Mouse (Mus musculus) ovary, adult 10 weeks (tissue): ENCODE data around the gene Cycs. TPM values are rescaled to one million over a fixed set of nuclear protein-coding genes. Genes with fewer than 3 reads are reported as not detected.

ENCODE experiments used
- polyA plus RNA-seq: library from polyadenylated mRNA; stranded (reverse); fragments of 350-450 nt; fragmentation: Illumina TruSeq; extraction: RNeasy Lipid Tissue Mini Kit (QIAGEN cat#74804); gene quantifications from one replicate; pipeline ENCODE4 v1.2.3, GENCODE M21; 2014

Gene Cycs
- 141 TPM for polyA plus RNA-seq

DNA sequence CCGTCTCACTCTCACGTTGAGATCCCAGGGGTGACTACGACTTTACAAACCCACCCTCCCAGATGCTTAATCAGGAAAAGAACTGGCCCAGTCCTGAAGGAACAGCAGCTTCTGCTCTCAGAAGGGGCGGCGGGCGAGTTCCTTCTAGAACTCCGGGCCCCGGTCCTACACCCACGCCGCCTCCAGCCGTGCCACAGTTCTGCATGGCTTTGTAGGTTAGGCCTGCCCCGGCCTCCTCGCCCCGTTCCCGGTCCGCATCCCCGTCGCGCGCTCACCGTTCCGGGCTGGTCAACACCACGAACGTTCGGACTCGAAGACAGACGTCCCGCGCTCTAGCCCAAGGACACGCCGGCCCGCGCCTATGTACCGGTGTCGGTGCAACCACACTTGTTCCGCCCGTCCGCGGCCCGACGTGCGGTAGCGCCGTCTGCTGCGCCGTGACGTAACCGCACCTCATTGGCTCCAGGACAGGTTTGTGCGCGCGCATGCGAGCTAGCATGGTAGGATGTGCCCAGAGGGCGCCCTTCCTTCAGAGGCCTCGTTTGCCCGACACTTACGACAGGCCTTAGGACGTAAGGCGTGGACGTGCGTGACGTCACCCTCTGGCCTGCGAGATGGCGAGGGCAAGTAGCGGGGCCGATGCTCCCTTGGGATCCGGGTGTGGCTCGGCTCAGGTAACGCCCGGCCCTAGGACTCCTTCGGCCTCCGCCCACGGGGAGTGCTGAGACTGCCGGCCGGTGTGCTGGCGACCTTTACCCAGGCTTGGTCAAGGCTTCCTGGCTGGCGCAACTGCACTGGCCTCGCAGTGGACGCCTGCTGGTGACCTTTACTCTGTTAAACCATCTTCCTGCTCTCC, at the start of gene Cycs:
Gene Cycs, minus strand, starts transcription at position 398 of the 856 bp plus-strand sequence.

DNA sequence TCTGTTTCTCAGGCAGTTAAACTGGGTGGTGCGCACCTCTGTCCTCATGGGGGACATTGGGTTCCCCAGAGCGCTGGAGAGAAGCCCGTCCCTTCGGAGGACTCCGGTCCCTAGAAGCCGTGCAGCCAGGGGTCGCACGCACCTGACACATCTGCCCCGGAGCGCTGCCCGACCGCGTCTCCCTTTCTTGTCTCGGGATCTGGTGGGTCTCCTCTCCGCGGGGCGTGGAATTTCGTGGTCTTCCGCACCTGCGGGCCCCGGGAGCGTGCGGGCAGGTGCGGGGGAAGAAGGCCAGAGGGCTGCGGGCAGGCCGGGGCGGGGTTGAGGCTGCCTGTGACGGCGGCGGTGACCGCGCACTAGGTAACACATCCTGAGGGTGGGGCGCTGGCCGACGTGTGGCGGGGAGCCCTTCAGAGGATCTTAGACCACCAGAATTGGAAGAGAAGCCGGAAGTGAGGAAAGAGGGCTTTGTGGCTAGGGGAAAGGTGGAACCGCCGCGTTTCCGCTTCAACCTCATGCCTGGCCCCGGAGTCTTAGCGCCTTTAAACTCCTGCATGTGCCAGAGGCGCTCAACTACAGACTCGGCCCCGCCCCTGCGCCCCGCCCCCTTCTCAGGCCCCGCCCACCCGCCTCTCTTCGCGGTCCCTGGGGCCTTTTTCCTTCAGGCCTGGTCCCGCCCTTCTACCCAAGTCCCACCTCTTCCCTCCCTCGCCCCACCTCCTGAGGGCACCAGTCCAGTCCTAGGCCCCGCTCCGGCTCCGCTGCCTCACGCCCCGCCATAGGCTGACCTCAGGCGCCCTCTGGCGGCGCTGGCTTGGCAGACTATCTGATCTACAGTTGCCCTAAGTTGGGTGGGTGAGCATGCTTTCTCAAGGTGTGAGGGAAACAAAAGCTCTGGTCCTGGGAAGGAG, 30.2 kb upstream of the Cycs start, which contains the start of gene 4921507P07Rik:
Gene 4921507P07Rik, minus strand, starts transcription at position 332 of the 911 bp plus-strand sequence.

Other genes with a start within 250 kb of the Cycs start
- 20.0 TPM for gene Osbpl3, start 110.3 kb downstream of the Cycs start, polyA plus RNA-seq
- gene 4921507P07Rik, start 30.1 kb upstream of the Cycs start, polyA plus RNA-seq, result 2.7 TPM
- not detected for gene Npvf, start 87.9 kb upstream of the Cycs start, polyA plus RNA-seq